Comparison of ENCODE assay signal across 9 mouse cellular contexts in the genomic region with DNA sequence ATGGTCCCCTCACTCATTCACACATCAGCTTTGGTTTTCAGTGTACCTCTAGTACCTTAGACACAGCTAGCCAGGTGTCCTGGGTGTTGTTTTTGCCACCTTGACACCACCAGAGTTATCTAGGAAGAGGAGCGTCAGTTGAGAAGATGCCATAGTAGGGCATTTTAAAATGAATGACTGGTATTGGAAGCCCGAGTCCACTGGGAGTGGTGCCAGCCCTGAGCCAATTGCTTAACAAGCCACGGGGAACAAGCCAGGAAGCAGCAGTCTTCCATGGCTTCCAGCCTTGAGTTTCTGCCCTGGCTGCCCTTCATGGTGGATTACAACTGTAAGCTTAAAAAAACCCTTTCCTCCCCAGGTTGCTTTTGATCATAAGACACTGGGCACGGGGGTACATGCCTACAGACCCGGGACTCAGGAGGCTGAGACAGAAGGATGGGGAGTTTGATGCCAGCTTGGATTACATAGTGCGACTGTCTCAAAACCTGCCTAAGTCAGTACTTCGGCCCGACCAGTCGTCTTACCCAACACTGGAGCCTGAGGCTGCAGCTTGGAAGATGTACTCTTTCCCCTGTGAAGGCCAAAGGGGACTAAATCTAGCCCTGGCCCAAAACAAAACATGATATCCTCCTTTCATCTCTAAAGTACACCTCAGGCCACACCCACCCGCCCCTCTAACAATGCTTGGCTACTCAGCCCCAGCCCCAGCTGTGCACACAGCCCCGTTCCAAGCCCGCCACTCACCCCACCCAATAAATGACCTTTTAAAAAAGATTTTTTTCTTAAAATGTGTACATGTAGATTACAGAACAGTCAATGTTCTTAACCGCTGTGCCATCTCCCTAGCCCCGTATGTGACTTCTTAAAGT. TPM values are rescaled to one million over a fixed set of nuclear protein-coding genes. Genes with fewer than 3 reads are reported as not detected.
DNase-seq lines count a peak whose midpoint lies in the region; ATAC-seq lines count a peak whose summit lies in the region.
"Had no signal": no experiment of that assay in that cellular context is flagged by ENCODE, and none has a peak within 500 bp of the region (broad histone marks: within the 10 kb centered on the region; RNA-seq: fewer than 3 reads in every experiment).

No protein-coding gene starts in this region.

- no peak for ATAC-seq in forebrain, embryonic 14.5 days
- ATAC-seq in kidney, embryonic 15.5 days (replicated peaks; ENCODE audit: low FRiP score), result no peak

- 0 out of 2 replicates have a peak overlapping the region, but pooled peaks have one; percentile 7 for H3K27ac ChIP-seq in forebrain, embryonic 10.5 days
- no peak overlapping the region for H3K27ac ChIP-seq in forebrain, embryonic 14.5 days (ENCODE audit: low read depth, low read length)
- H3K27ac ChIP-seq in kidney, embryonic 15.5 days, result no peak overlapping the region
- H3K27ac ChIP-seq: hindbrain, embryonic 15.5 days had no signal

- WGBS in forebrain, embryonic 10.5 days, result 65% methylated on average over 14 of the region's 14 CpGs
- WGBS in forebrain, embryonic 14.5 days, result 64% methylated on average over 14 of the region's 14 CpGs
- WGBS in kidney, embryonic 15.5 days, result 56% methylated on average over 14 of the region's 14 CpGs

- no peak for DNase-seq in forebrain, embryonic 10.5 days (ENCODE audit: extremely low spot score, low spot score)
- no peak for DNase-seq in forebrain, embryonic 14.5 days (ENCODE audit: low spot score)
- DNase-seq in left cerebral cortex, postnatal 4 days, result peak; percentile 77
- DNase-seq in left cerebral cortex, adult 9 months (ENCODE audit: low spot score in 2 of 2), result no peak
- DNase-seq in adrenal gland, postnatal 14 days, result peak; percentile 91
- peak; percentile 24 for DNase-seq in naive thymus-derived CD4-positive, alpha-beta T cell, adult 2 months (ENCODE audit: low read depth)
- no peak for DNase-seq in thymus, postnatal 0 days (ENCODE audit: low spot score)

- intact Hi-C loops in left cerebral cortex, postnatal 4 days (cut with DNase I), result loop anchor here (5.0 to 10.0 kb wide), 2 partner anchors 132 to 195 kb away; a partner anchor contains a TSS

- no peaks in the 10 kb centered on the region for H3K27me3 ChIP-seq in forebrain, embryonic 10.5 days (ENCODE audit: poor library complexity, severe bottlenecking)
- no peaks in the 10 kb centered on the region for H3K27me3 ChIP-seq in forebrain, embryonic 14.5 days (replicated peaks; ENCODE audit: control insufficient read depth, insufficient read depth, low read length)
- no peaks in the 10 kb centered on the region for H3K27me3 ChIP-seq in kidney, embryonic 15.5 days
- H3K27me3 ChIP-seq: hindbrain, embryonic 15.5 days had no signal

- H3K36me3 ChIP-seq in forebrain, embryonic 10.5 days (replicated peaks), result peaks cover 19% of the 10 kb centered on the region
- no peaks in the 10 kb centered on the region for H3K36me3 ChIP-seq in forebrain, embryonic 14.5 days (ENCODE audit: control insufficient read depth, insufficient read depth, low read length)
- H3K36me3 ChIP-seq in kidney, embryonic 15.5 days, result peaks cover 7% of the 10 kb centered on the region; the same call in 1 of the 2 replicates
- H3K36me3 ChIP-seq: hindbrain, embryonic 15.5 days had no signal

- H3K4me2 ChIP-seq in forebrain, embryonic 14.5 days (ENCODE audit: low read length), result no peak overlapping the region
- no peak overlapping the region for H3K4me2 ChIP-seq in kidney, embryonic 15.5 days
- H3K4me2 ChIP-seq: hindbrain, embryonic 15.5 days had no signal

- no peak overlapping the region for H3K9ac ChIP-seq in forebrain, embryonic 14.5 days (ENCODE audit: low read length)
- 0 out of 2 replicates have a peak overlapping the region, but pooled peaks have one; percentile 4 for H3K9ac ChIP-seq in kidney, embryonic 15.5 days
- H3K9ac ChIP-seq: hindbrain, embryonic 15.5 days had no signal

- H3K9me3 ChIP-seq in forebrain, embryonic 10.5 days, result no peaks in the 10 kb centered on the region
- no peaks in the 10 kb centered on the region for H3K9me3 ChIP-seq in forebrain, embryonic 14.5 days (replicated peaks; ENCODE audit: control insufficient read depth, low read length)
- H3K9me3 ChIP-seq in kidney, embryonic 15.5 days (replicated peaks), result no peaks in the 10 kb centered on the region
- H3K9me3 ChIP-seq: hindbrain, embryonic 15.5 days had no signal

- no peak overlapping the region for H3K4me3 ChIP-seq in forebrain, embryonic 10.5 days
- H3K4me3 ChIP-seq in forebrain, embryonic 14.5 days (ENCODE audit: low read depth, low read length), result no peak overlapping the region
- no peak overlapping the region for H3K4me3 ChIP-seq in kidney, embryonic 15.5 days (replicated peaks)
- H3K4me3 ChIP-seq: hindbrain, embryonic 15.5 days had no signal

- H3K4me1 ChIP-seq in forebrain, embryonic 10.5 days, result peaks cover 15% of the 10 kb centered on the region
- H3K4me1 ChIP-seq in forebrain, embryonic 14.5 days (ENCODE audit: control insufficient read depth, insufficient read depth, low read length), result peaks cover 3% of the 10 kb centered on the region
- H3K4me1 ChIP-seq in kidney, embryonic 15.5 days, result peaks cover 13% of the 10 kb centered on the region

RNA-seq across cellular contexts. Expression of a gene that starts 5.5 kb away (rescaled TPM):
- 131 and 136 TPM in 2 replicates for polyA plus RNA-seq in forebrain, embryonic 10.5 days (2016; fragmentation: Nextera tagmentation; extraction: Ambion mirVana)
- polyA plus RNA-seq in forebrain, embryonic 14.5 days (2014; fragmentation: Nextera tagmentation; extraction: Ambion mirVana), result 106 and 142 TPM in 2 replicates
- 10 to 100 TPM; 60.2 to 63.9 TPM for total RNA-seq in left cerebral cortex, postnatal 4 days (2021)
- 124 and 137 TPM in 2 replicates for total RNA-seq in adrenal gland, postnatal 14 days (2021)
- 153 and 155 TPM in 2 replicates for polyA plus RNA-seq in kidney, embryonic 15.5 days (2015; fragmentation: Nextera tagmentation; extraction: Ambion mirVana)
- polyA plus RNA-seq in thymus, postnatal 0 days (2015; fragmentation: Nextera tagmentation; extraction: Ambion mirVana), result 194 and 211 TPM in 2 replicates

RNA-seq across cellular contexts. Expression of a gene that starts 5.7 kb away (rescaled TPM):
- 47.3 and 54.6 TPM in 2 replicates for polyA plus RNA-seq in forebrain, embryonic 10.5 days (2016; fragmentation: Nextera tagmentation; extraction: Ambion mirVana)
- 31.1 and 36.4 TPM in 2 replicates for polyA plus RNA-seq in forebrain, embryonic 14.5 days (2014; fragmentation: Nextera tagmentation; extraction: Ambion mirVana)
- 10 to 100 TPM; 36.3 to 41.1 TPM for total RNA-seq in left cerebral cortex, postnatal 4 days (2021)
- total RNA-seq in adrenal gland, postnatal 14 days (2021), result 34.2 and 42.6 TPM in 2 replicates
- 30.2 and 30.5 TPM in 2 replicates for polyA plus RNA-seq in kidney, embryonic 15.5 days (2015; fragmentation: Nextera tagmentation; extraction: Ambion mirVana)
- polyA plus RNA-seq in thymus, postnatal 0 days (2015; fragmentation: Nextera tagmentation; extraction: Ambion mirVana), result 25.9 and 28.3 TPM in 2 replicates

RNA-seq across cellular contexts. Expression of a gene that starts 8.3 kb away (rescaled TPM):
- 23.3 and 23.4 TPM in 2 replicates for polyA plus RNA-seq in forebrain, embryonic 10.5 days (2016; fragmentation: Nextera tagmentation; extraction: Ambion mirVana)
- 4.7 and 5.7 TPM in 2 replicates for polyA plus RNA-seq in forebrain, embryonic 14.5 days (2014; fragmentation: Nextera tagmentation; extraction: Ambion mirVana)
- total RNA-seq in left cerebral cortex, postnatal 4 days (2021), result 1 to 10 TPM; 3.1 to 4.2 TPM
- total RNA-seq in adrenal gland, postnatal 14 days (2021), result 29.5 and 30.2 TPM in 2 replicates
- polyA plus RNA-seq in kidney, embryonic 15.5 days (2015; fragmentation: Nextera tagmentation; extraction: Ambion mirVana), result 41.9 and 44.3 TPM in 2 replicates
- polyA plus RNA-seq in thymus, postnatal 0 days (2015; fragmentation: Nextera tagmentation; extraction: Ambion mirVana), result 10.4 and 12.9 TPM in 2 replicates

RNA-seq across cellular contexts. Expression of a gene that starts 20.6 kb away (rescaled TPM):
- polyA plus RNA-seq in forebrain, embryonic 10.5 days (2016; fragmentation: Nextera tagmentation; extraction: Ambion mirVana), result 40.7 and 44.9 TPM in 2 replicates
- 70.3 and 77.3 TPM in 2 replicates for polyA plus RNA-seq in forebrain, embryonic 14.5 days (2014; fragmentation: Nextera tagmentation; extraction: Ambion mirVana)
- total RNA-seq in left cerebral cortex, postnatal 4 days (2021), result 100 to 1,000 TPM; 552 to 572 TPM
- total RNA-seq in adrenal gland, postnatal 14 days (2021), result 109 and 118 TPM in 2 replicates
- 54.8 and 62.8 TPM in 2 replicates for polyA plus RNA-seq in kidney, embryonic 15.5 days (2015; fragmentation: Nextera tagmentation; extraction: Ambion mirVana)
- polyA plus RNA-seq in thymus, postnatal 0 days (2015; fragmentation: Nextera tagmentation; extraction: Ambion mirVana), result 10.7 and 13.2 TPM in 2 replicates

RNA-seq across cellular contexts. Expression of a gene that starts 23.7 kb away (rescaled TPM):
- polyA plus RNA-seq in forebrain, embryonic 10.5 days (2016; fragmentation: Nextera tagmentation; extraction: Ambion mirVana), result 31.7 TPM in 2 replicates
- 28.7 and 38.2 TPM in 2 replicates for polyA plus RNA-seq in forebrain, embryonic 14.5 days (2014; fragmentation: Nextera tagmentation; extraction: Ambion mirVana)
- total RNA-seq in left cerebral cortex, postnatal 4 days (2021), result 10 to 100 TPM; 77.2 to 85.8 TPM
- total RNA-seq in adrenal gland, postnatal 14 days (2021), result 53.7 and 61.3 TPM in 2 replicates
- polyA plus RNA-seq in kidney, embryonic 15.5 days (2015; fragmentation: Nextera tagmentation; extraction: Ambion mirVana), result 32.6 and 33.0 TPM in 2 replicates
- polyA plus RNA-seq in thymus, postnatal 0 days (2015; fragmentation: Nextera tagmentation; extraction: Ambion mirVana), result 31.5 and 45.6 TPM in 2 replicates

Comparison
In these comparisons a context has a peak if more than half of its experiments do, and no peak if none do; other contexts are left out.
1. DNase-seq: peak in left cerebral cortex, postnatal 4 days (single experiment), adrenal gland, postnatal 14 days (single experiment) and naive thymus-derived CD4-positive, alpha-beta T cell, adult 2 months (single experiment); none in forebrain, embryonic 10.5 days (single experiment), forebrain, embryonic 14.5 days (single experiment), left cerebral cortex, adult 9 months (0 of 2) and thymus, postnatal 0 days (single experiment).